Mouse (Mus musculus): ENCODE results near the gene Rpap3. TPM values are rescaled to one million over a fixed set of nuclear protein-coding genes. Genes with fewer than 3 reads are reported as not detected.

Rpap3 gene
- total RNA-seq, 2 experiments from 2014 or later: 11.5 to 12.4 TPM

GRCm38 (mm10) chr15:97663750-97664406, 41.7 kb downstream of the Rpap3 start:
- DNase-seq: peak; percentile 77 to 81
- intact Hi-C loops (cut with DNase I): loop anchor here (2.0 to 5.0 kb wide), 3 partner anchors 62 to 427 kb away; no protein-coding TSS in a partner anchor

- intact Hi-C loops (cut with DNase I): no loop called here
Measured at GRCm38 (mm10) chr15:97658755-97659116, 46.9 kb downstream of the Rpap3 start.

GRCm38 (mm10) chr15:97657856-97658754, 47.5 kb downstream of the Rpap3 start:
- no peak for DNase-seq
- intact Hi-C loops (cut with DNase I): no loop called here

More at GRCm38 (mm10) chr15:97658755-97659116, 46.9 kb downstream of the Rpap3 start:
- DNase-seq: no peak

- no peak for DNase-seq
- intact Hi-C loops (cut with DNase I): no loop called here
Measured at GRCm38 (mm10) chr15:97657420-97657819, 48.2 kb downstream of the Rpap3 start.

- intact Hi-C loops (cut with DNase I): no loop called here
- no peak for DNase-seq
Measured at GRCm38 (mm10) chr15:97649726-97650125, 55.9 kb downstream of the Rpap3 start.

GRCm38 (mm10) chr15:97648176-97648575, 57.4 kb downstream of the Rpap3 start:
- intact Hi-C loops (cut with DNase I): no loop called here
- DNase-seq: no peak

GRCm38 (mm10) chr15:97646426-97646825, 59.2 kb downstream of the Rpap3 start:
- intact Hi-C loops (cut with DNase I): no loop called here
- DNase-seq: no peak

- intact Hi-C loops (cut with DNase I): no loop called here
- no peak for DNase-seq
Measured at GRCm38 (mm10) chr15:97643986-97644385, 61.6 kb downstream of the Rpap3 start.

Other genes with a start within 250 kb of the Rpap3 start
- 1 to 10 TPM; 1.8 to 4.9 TPM for gene Endou, start 25.5 kb upstream of the Rpap3 start, total RNA-seq (2021)
- 10 to 100 TPM; 32.7 to 34.3 TPM for gene Rapgef3, start 62.1 kb upstream of the Rpap3 start, total RNA-seq (2021)
- 10 to 100 TPM; 78.3 to 78.9 TPM for gene Slc48a1, start 72.7 kb upstream of the Rpap3 start, total RNA-seq (2021)
- 10 to 100 TPM; 45.9 to 52.5 TPM for gene Hdac7, start 138.7 kb upstream of the Rpap3 start, total RNA-seq (2021)
- gene Vdr, start 204.8 kb upstream of the Rpap3 start, total RNA-seq (2021): 1 to 10 TPM; 1.3 to 1.9 TPM

Measured in heart, postnatal 14 days (tissue).